Mouse (Mus musculus) ovary, postnatal 10 days (tissue): ENCODE measurements at regions not wholly inside any gene's neighbourhood (a gene's known extent, or its start where the extent isn't known, plus 50 kb on each side); places are given as distances from the start of the nearest gene placed in this dataset.
"Not testable (repeated sequence)": the region's sequence is repeated elsewhere in the genome, so short reads cannot be mapped to it uniquely, and the experiment has no call there.

Experiments used
- DNase-seq: peaks from one replicate; pipeline ENCODE4 v3.0.0; 2022; ENCODE audit warnings: low spot score

DNA sequence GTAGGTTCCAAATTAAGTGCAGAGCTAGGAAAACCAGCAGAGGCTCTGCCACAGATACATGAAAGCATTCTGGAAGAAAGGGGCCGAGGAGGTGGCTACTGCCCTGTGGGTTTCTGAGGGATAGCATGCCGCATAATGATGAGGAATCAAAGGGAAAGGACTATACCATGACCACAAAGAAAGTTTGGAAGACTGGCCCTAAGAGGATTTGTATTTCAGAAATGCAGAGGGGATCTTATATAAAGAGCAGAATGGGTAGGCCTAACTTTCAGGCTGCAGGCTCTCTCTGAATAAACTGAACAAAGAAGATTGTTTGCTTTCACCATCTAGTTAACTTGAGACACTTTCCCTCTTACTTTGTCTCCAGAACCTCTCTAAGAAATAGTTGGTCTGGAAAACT lies 777.9 kb downstream of the Basp1 start:
- DNase-seq, result no peak

DNA sequence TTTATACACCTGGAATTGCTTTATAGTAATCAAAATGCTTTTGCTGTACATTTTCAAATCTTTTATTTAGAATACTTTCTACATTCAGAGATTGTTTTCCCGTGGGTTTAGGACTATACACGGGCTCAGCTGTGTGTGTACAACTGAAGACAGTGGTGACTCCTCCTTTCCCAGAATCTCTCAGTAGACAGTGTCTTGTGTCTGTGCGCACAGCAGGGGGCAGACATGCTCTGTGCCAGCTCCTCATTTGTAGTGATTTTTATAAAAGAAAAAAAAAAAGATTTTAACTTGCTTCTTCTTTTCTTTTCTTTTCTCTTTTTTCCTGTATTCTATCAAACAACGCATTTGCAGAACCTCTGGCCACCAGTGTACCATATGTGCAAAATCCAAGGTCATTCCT lies 817.3 kb downstream of the Basp1 start:
- DNase-seq, result no peak

DNA sequence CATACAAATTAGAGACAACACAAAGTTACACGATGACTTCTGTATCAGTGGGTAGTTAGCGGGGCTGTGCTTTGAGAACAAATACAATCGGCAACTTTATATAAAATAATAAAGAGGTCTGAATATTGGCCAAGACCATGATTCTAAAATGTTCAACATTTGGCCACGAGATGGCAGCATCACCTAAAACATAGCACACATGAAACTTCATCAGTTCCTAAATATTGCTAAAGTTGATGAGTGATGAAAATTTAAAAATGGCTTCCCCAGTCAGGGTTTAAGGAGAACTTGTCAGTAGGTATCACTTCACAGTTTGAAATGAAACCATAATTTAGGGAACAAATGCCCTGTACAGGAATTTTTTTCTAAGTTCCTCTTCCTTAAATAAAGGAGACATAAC lies 824.6 kb downstream of the Basp1 start:
- DNase-seq, result no peak

- no peak for DNase-seq
Measured at GRCm38 (mm10) chr15:24566981-24567380, 846.6 kb downstream of the Basp1 start.

GRCm38 (mm10) chr15:24556806-24557205 lies 856.8 kb downstream of the Basp1 start:
- DNase-seq, result no peak

- DNase-seq, result no peak
Measured at GRCm38 (mm10) chr15:24550108-24550507, 863.5 kb downstream of the Basp1 start.

GRCm38 (mm10) chr15:24530065-24530464 lies 883.5 kb downstream of the Basp1 start:
- no peak for DNase-seq

GRCm38 (mm10) chr15:24527379-24527778 lies 886.2 kb downstream of the Basp1 start:
- no peak for DNase-seq

DNA sequence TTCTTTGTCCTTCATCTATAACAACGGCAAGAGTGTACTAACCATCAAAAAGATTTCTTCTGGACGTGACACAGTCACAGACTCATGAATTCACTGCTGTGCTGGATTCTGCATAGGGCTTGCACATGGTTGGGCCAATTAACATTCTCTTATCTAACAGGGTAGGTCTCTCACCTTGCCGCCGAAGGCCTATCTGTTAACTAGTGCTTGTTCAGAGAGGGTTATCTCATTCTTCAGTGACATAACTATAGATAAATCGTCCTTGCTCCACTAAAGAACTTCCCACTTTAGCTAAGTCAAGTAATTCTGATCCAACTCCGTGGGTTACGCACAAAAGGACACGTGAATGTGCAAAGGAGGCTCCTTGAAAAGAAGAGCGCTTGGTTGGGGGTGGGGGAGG lies 899.6 kb downstream of the Basp1 start:
- no peak for DNase-seq

DNA sequence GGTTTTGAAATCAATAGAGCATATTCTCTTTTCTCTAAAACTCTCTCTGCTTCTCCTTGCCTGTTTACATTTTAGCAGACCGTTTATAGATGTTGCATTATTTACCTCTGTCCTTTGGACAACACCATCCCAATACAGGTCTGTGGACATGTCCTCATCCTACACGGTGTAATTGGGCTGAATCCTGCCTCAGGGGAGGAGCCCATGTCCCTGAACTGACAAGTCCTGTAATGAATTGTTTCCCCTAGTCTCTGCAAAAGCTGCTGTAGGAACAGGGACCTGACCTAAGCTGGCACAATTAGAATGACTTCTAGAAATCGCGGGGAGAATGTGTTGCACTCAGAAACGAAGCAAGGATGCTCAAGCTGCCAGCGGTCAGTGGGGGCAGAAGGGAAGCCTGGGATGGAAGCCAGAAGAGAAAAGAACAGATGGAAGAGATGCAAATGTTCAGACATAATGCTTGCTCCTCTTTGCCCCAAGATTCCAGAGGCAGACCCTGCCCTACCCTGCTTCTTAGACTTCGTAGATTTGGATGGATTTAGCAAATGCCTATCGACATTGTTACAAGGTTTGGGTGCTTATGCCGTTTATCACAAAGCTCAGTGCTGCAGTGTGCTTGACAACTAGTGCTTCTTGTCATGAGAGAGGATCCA lies 911.5 kb downstream of the Basp1 start:
- DNase-seq, result no peak

GRCm38 (mm10) chr15:24486235-24486634 lies 927.3 kb downstream of the Basp1 start:
- no peak for DNase-seq

DNA sequence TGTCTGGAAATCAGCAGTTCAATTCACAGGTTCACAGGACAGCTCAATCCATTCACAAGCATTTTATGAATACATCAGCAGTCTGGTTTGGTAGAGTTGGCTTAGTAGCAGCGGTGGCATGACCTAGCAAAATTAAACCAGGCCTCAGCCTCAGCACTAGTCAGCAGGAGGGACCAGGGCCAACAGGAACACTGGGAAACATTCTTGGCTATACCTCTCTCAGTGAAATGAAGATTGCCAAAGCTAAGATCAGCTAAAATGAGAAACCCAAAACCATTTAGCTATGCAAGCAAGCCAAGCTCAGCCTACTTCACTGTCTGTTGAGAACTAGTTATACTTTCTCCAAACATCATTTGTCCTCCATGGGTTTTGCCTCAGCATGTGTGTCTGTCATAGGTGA lies 945.3 kb downstream of the Basp1 start:
- DNase-seq, result no peak

DNA sequence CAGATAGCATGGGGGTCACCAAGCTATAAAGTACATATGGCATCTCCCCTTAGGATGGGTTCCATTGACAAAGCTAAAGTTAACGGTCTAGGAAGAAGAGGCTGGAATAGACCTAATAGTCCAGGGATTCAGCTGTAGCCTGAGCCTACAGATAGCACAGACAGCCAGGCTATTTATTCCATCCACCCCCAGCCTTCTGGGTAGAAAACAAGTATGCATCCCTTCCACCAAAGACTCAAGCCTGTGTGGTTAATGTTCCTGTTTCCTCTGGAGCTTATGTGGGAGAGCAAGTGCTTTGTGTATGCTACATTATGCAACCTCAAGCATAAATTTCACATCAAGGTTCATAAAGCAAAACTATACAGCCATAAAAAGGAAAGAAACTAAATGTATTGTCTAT lies 955.8 kb downstream of the Basp1 start:
- DNase-seq, result no peak

DNA sequence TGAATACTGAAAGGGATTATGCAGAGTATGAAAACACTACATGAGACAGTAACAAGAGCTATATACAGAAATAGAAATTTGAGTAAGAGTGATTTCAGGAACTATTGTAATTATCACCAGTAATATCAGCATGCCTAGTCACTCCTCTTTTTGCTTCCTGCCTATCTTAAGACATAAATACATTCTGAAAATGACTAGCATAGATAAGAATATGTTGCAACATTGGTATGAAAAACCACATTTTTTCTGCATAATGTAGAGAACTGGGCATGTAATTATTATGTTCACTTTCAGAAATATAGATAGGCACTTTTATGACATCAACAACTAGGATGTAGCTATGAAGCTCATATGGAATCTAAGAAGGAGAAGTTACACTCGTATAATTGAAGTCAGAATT lies 980.5 kb downstream of the Basp1 start:
- no peak for DNase-seq

GRCm38 (mm10) chr15:24429154-24429553 lies 984.4 kb downstream of the Basp1 start:
- no peak for DNase-seq

- DNase-seq, result no peak
Measured at GRCm38 (mm10) chr15:24422333-24422942, 991.1 kb downstream of the Basp1 start.

DNA sequence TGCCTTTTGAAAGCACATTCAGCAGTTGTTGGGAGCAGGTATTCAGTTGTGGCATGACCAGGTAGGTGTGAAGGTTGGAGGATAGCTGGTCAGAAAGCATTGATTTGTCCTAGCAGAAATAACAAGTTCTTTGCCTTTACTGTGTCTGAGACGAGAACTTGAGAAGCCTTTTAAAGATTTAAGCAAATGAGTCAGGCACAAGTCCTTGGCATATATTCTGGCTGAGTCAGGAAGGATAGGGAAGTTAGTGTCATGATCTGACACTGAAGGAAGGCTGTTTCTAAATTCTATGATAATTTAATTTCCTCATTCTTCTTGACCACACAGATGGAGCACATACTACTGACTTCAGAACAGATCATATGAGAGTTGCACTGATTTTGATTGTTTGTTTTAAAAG lies 993.8 kb downstream of the Basp1 start:
- DNase-seq, result no peak

DNA sequence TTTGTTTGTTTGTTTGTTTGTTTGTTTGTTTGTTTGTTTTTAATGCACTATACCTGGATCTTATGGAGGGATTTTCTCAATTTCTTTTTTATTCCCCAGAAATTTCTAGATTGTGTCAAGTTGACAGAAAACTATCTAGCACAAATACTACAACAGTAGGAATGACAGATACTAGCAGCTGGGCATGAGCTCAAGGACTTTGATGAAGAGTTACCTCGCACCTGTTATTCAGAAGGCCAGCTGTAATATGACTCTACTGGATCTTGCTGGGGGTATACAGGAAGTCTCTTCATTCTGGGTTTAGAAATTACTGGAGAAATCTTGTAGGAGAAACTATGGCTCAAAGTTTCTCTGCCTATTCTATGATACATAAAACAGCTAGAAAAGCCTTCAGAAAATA lies 994.4 kb downstream of the Basp1 start:
- DNase-seq, result no peak

- no peak for DNase-seq
Measured at GRCm38 (mm10) chr15:24407691-24408090, 1005.9 kb downstream of the Basp1 start.

DNA sequence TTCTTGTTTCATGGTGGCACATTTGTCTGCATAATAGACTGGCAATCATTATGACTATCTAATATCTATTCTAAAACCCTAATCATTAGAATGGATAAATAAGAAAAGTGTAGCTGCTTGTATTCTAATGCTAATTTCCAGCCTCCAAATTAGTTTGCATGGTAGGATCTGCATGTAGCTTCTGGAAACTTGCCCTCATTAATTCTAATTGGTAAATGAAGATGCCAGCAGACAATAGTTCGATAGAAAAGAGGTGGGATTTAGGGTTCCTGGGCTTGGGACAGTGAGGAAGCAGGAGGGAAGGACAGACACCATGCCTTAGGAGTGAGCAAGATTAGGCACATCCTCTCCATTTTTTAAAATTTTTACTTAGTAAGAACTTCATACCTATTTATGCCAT lies 1008.3 kb downstream of the Basp1 start:
- DNase-seq, result no peak

- DNase-seq, result no peak
Measured at GRCm38 (mm10) chr15:24400088-24400487, 1013.5 kb downstream of the Basp1 start.

DNA sequence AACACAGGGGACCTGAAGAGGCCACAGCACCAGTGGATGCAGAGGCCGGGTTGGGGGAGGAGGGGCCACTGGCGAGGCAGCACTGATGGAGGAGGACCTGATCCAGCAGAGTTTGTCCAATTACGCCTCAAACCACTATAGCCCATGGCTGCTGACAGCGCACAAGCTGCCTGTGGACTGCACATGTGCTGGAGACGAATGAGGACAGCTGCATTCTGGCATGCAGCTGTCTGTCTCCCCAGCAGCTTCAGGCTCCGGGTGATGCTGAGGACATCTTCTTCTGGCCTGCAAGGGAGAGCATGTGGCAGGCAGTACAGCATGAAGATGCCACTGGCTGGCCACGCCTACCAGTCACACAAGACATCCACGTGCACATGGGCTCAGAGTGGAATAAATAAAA lies 1055.2 kb downstream of the Basp1 start:
- DNase-seq, result no peak

DNA sequence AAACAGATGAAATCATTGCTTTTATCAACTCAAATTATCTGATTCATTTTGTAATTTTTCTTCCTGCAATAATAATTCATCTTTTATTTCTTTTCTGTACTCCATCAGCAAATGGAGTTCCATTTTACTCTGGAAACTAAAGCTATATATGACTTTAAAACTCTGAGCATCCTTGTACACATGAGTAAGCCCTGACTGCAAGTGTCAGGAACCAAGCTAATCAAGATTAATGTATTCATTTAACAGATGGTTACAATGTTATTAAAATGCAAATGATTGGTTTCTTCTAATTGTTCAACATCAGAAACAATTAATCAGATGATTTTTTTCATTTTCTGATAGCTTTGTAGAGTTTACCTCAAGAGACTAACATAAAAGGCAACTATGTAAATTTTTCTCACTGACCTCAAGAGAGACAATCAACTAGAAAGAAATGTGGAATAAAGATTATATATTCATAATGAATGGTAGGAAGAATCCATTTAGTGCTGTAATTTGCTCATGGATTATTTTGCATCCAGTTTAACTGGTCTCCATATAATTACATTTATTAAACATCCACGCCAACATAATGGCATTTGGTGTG lies 1064.5 kb downstream of the Basp1 start:
- DNase-seq, result no peak

DNA sequence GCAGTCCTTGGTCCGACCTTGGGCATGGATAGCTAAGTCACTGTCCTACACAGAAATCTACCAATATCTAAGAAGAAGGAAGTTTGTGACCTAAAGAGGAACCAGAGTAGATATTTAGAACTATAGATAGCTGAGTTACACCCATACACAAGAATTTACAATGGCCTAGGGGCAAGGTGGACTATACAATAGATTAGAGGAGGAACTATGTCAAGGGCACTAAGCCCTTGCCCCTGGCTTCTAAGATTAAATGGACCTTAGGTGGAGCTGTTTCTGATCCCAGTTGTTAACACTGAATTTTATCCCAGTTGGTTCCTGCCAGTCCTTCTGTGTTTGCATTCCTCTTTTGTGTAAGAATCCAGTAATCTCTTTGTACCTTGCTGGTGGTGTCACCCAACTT lies 1077.7 kb downstream of the Basp1 start:
- DNase-seq, result not testable (repeated sequence)
